Mouse (Mus musculus) heart, adult 2 months (tissue): ENCODE measurements at regions not wholly inside any gene's neighbourhood (a gene's known extent, or its start where the extent isn't known, plus 50 kb on each side); places are given as distances from the start of the nearest gene placed in this dataset.

ENCODE experiments used
- DNase-seq, 2 experiments: peaks; one replicate each; pipeline ENCODE4 v3.0.0; 2021
- H3K27ac ChIP-seq: fragments of 200-600 bp; 2 replicates; pipeline ENCODE4 v1.8.1; 2022
- H3K27me3 ChIP-seq: fragments of 200-500 bp; 2 replicates; pipeline ENCODE4 v1.6.1; 2012; ENCODE audit warnings: mild to moderate bottlenecking, low read length, inconsistent platforms, mixed read lengths; ENCODE audit not compliant: control insufficient read depth, insufficient read depth
- H3K36me3 ChIP-seq: fragments of 200-500 bp; 2 replicates; pipeline ENCODE4 v1.6.1; 2012; ENCODE audit warnings: low read length, inconsistent platforms; ENCODE audit not compliant: control insufficient read depth, insufficient read depth
- H3K4me1 ChIP-seq: fragments of 200-500 bp; 2 replicates; pipeline ENCODE4 v1.6.1; 2011; ENCODE audit warnings: low read length; ENCODE audit not compliant: control insufficient read depth, insufficient read depth
- H3K4me3 ChIP-seq: fragments of 200-600 bp; 2 replicates; pipeline ENCODE4 v1.8.1; 2022
- H3K79me2 ChIP-seq: fragments of 200-500 bp; replicated peaks from 2 replicates; pipeline ENCODE4 v1.6.1; 2012; ENCODE audit warnings: mild to moderate bottlenecking, inconsistent platforms, low read length, moderate library complexity, mixed read lengths; ENCODE audit not compliant: control insufficient read depth, insufficient read depth
- H3K9ac ChIP-seq: fragments of 200-500 bp; 2 replicates; pipeline ENCODE4 v1.6.1; 2012; ENCODE audit warnings: low read depth, mild to moderate bottlenecking, control low read depth, inconsistent platforms, low read length, mixed read lengths
- CTCF ChIP-seq: fragments of 200-600 bp; IDR thresholded peaks from 2 replicates; pipeline ENCODE4 v1.8.1; 2022; ENCODE audit warnings: antibody characterized with exemption, mild to moderate bottlenecking, moderate library complexity
- EP300 ChIP-seq: fragments of 200-500 bp; IDR thresholded peaks from 2 replicates; pipeline ENCODE4 v1.6.1; 2011; ENCODE audit warnings: low read depth, low read length, control low read depth; ENCODE audit not compliant: insufficient read depth
- POLR2A ChIP-seq: fragments of 200-500 bp; IDR thresholded peaks from 2 replicates; pipeline ENCODE4 v1.6.1; 2011; ENCODE audit warnings: mild to moderate bottlenecking, low read depth, low read length, control low read depth; ENCODE audit not compliant: insufficient read depth
- WGBS: fragments of 180-500 bp; shearing (Covaris S2); methylation state at CpG from one replicate; pipeline ENCODE4 v1.1.7; 2018; 5-methylcytosine and 5-hydroxymethylcytosine counted together
- intact Hi-C: fragments of 180-260 bp; cut with DNase I; formaldehyde crosslinking; loops from one replicate; pipeline ENCODE4 v1.15.1; 2025

DNA sequence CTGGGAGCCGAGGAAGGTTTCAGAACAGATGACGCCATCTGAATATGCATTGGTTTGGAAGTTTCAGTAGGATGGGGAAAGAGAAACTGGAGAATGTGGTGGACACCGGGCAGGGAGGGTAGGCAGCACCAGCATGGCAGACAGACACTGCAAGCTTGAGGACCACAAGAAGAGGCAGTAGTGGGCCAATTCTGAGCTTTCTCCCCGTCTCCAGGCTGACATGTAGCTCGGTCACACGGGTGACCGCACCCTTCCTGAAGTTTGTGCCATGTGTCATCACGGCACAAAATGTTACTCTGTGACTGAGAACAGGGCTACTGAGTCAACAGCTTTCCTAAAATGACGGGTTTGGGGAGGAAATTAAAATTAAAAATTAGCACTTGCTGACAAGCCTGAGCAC lies 60.7 kb upstream of the Arntl start:
- 70% methylated on average over 9 of the region's 9 CpGs for WGBS
- no peaks in the 10 kb centered on the region for H3K27me3 ChIP-seq
- H3K9ac ChIP-seq, result no peak overlapping the region
- no peak overlapping the region for H3K27ac ChIP-seq
- H3K4me1 ChIP-seq, result peaks cover 24% of the 10 kb centered on the region
- intact Hi-C loops, result no loop called here
- no peak overlapping the region for H3K4me3 ChIP-seq
- TF ChIP-seq POLR2A (no peak), EP300 (no peak), CTCF (no peak)
- no peaks in the 10 kb centered on the region for H3K36me3 ChIP-seq
- no peaks in the 10 kb centered on the region for H3K79me2 ChIP-seq
- no peak for DNase-seq

DNA sequence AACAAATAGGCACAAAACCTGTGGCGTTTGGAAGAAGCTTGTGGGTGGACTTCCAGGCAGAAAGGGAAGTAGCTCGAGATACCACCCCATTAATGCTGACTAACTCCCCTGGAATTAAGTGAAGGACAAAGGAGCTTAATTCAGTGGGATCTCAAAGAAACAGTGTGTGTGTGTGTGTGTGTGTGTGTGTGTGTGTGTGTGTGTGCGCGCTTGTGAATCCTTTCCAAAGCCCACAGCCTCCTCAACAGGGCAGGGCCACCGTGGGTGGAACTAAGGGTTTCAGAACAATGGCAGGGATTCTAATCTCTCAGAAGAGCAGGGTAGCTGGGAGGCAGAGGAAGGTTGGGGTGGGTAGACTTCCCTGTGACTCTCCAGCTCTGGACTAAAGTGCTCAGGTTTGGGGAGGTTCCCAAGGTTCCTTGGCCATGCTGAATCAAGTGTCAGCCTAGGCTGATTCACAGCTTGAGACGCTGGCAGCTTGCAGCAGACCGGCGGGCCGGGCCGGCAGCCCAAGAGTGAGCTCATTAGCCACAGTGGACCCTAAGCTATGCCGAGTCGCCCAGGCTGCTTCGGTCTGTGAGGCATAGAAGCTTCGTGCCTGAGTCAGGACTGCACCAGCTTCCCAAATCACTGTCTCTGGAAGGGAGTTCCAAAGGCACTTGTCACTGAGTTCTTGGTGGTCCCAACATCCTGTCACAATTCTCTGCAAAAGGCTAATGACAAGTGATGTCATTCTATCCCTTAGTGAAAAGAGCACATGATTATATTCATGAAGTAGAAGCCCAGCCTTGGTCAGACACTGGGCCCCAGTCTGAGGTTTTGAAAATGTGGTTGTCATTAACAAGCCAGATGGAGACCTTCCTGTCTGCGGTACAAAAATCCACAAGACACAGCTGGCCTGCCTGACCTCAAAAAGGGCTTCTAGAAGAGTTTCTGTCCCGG lies 59.6 kb upstream of the Arntl start:
- Histone ChIP-seq H3K9ac (no peak overlapping the region), H3K79me2 (no peaks in the 10 kb centered on the region), H3K27ac (peak overlapping the region; percentile 61), H3K27me3 (no peaks in the 10 kb centered on the region), H3K4me3 (no peak overlapping the region), H3K36me3 (no peaks in the 10 kb centered on the region), H3K4me1 (peaks cover 28% of the 10 kb centered on the region)
- peak; percentile 73 to 81 for DNase-seq
- TF ChIP-seq EP300, result no peak
- no peak for TF ChIP-seq POLR2A
- intact Hi-C loops, result no loop called here
- 33% methylated on average over 16 of the region's 16 CpGs for WGBS

DNA sequence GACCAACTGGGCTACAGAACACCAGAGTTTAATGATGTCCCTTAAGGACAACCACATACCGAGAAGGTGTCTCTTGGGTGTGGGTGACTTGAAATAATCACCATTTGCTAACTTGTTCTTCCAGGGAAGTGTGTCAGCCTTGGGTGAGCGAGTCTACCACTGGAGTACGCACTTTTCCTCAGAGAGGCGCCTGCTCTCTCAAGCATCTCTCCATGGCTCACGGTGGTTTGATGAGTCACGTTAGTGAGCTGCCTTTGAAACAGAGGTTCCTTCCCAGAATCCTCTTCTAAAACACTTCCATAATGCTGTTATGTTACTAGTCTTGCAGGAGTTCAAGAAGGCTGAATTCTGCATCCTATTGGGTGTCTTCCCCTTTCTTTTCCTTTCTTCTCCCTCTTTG lies 58.6 kb upstream of the Arntl start:
- H3K27ac ChIP-seq, result peak overlapping the region; percentile 61
- H3K4me1 ChIP-seq, result peaks cover 28% of the 10 kb centered on the region
- no peak overlapping the region for H3K9ac ChIP-seq
- intact Hi-C loops, result no loop called here
- no peak overlapping the region for H3K4me3 ChIP-seq
- DNase-seq, result no peak
- no peaks in the 10 kb centered on the region for H3K79me2 ChIP-seq
- whole genome bisulfite sequencing, result 89% methylated on average over 6 of the region's 6 CpGs
- H3K36me3 ChIP-seq, result no peaks in the 10 kb centered on the region
- no peaks in the 10 kb centered on the region for H3K27me3 ChIP-seq
- no peak for TF ChIP-seq CTCF
- TF ChIP-seq EP300, result no peak
- TF ChIP-seq POLR2A, result no peak

DNA sequence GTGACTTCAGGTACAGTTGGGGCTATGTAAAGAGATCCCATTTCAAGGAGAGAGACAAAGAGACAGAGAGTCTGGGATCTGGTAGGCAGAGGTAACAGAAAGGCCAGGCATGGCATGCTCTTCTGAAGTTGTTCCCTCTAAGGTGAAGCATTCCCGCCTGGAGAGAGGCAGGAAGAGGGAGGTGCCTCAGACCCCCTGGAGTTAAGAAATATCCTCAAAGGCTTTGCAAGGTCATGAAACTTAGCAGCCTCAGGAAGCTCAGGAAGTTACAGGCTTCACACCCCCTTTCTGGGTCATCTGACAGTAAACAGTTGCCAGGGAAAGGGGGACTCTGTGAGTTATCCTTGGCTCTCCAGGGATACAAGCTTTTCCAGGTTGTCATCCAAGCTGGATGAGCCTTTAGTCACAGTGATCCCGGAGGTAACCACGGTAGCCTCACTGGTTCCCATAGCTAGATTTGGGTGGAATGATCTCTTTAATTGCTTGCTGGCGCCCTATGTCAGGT lies 57.2 kb upstream of the Arntl start:
- Histone ChIP-seq H3K4me1 (peaks cover 28% of the 10 kb centered on the region), H3K4me3 (no peak overlapping the region), H3K9ac (no peak overlapping the region), H3K27me3 (no peaks in the 10 kb centered on the region), H3K27ac (peak overlapping the region; percentile 65), H3K36me3 (no peaks in the 10 kb centered on the region), H3K79me2 (no peaks in the 10 kb centered on the region)
- DNase-seq, result no peak
- TF ChIP-seq CTCF, result no peak
- no peak for TF ChIP-seq POLR2A
- no peak for TF ChIP-seq EP300
- 66% methylated on average over 4 of the region's 4 CpGs for WGBS
- intact Hi-C loops, result no loop called here

DNA sequence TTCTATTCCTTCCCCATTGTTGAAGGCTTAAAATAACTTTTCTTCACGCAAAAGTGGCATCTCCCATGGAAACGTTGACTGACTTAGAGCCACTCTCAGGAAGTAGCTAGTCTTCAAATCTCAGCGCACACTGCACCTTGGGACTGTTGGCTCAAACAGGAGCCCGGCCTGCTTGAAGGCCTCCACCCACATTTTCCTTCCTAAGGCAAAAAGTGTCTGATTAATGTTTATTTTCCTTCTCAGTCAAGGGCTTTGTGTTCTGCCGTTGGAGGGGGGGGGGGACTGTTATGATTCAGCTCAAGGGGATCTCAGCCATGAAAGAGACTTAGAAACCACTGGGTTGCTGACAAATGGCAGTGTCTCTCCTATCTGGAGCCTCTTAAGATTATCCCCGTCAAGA lies 56.5 kb upstream of the Arntl start:
- H3K4me1 ChIP-seq, result peaks cover 28% of the 10 kb centered on the region
- TF ChIP-seq CTCF, result no peak
- TF ChIP-seq EP300, result peak; percentile 68; the same call in 1 of the 2 replicates
- no peaks in the 10 kb centered on the region for H3K36me3 ChIP-seq
- intact Hi-C loops, result no loop called here
- 31% methylated on average over 6 of the region's 6 CpGs for WGBS
- no peaks in the 10 kb centered on the region for H3K27me3 ChIP-seq
- peak overlapping the region; percentile 65 for H3K27ac ChIP-seq
- no peak overlapping the region for H3K9ac ChIP-seq
- peak in 1 of 2 experiments; percentile 37 for DNase-seq
- H3K4me3 ChIP-seq, result no peak overlapping the region
- no peaks in the 10 kb centered on the region for H3K79me2 ChIP-seq

DNA sequence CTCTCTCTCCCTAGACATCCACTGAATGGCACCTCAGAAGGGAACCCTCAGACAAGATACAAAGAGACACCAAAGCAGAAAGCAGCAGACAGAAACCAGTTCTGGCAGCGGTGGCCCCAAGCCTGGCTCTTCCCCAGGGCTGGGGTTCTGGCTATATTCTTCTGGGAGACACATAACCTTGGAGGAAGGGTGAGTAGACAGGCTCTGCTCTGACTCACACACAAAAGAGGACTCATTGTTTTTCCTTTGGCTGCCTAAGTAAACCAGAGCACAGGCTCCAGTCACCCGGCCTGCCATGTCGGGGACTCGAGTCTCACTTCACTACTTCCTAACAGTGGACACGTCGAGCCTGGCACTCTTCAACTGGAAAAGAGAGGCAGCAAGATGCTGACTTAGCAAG lies 55.8 kb upstream of the Arntl start:
- Histone ChIP-seq H3K27ac (peak overlapping the region; percentile 65), H3K79me2 (no peaks in the 10 kb centered on the region), H3K4me3 (no peak overlapping the region), H3K36me3 (no peaks in the 10 kb centered on the region), H3K9ac (no peak overlapping the region), H3K27me3 (no peaks in the 10 kb centered on the region), H3K4me1 (peaks cover 27% of the 10 kb centered on the region)
- DNase-seq, result peak; percentile 58 to 63
- TF ChIP-seq EP300 (0 out of 2 replicates have a peak, but pooled peaks have one; percentile 12), CTCF (no peak), POLR2A (no peak)
- 20% methylated on average over 6 of the region's 6 CpGs for WGBS
- intact Hi-C loops, result no loop called here
